Mouse (Mus musculus): ENCODE measurements around the gene B3glct.

The B3glct gene

GRCm38 (mm10) chr5:149748640-149749580 lies 70.9 kb downstream of the B3glct start:
- DNase-seq (ENCODE audit: extremely low spot score, low spot score): no peak

DNA sequence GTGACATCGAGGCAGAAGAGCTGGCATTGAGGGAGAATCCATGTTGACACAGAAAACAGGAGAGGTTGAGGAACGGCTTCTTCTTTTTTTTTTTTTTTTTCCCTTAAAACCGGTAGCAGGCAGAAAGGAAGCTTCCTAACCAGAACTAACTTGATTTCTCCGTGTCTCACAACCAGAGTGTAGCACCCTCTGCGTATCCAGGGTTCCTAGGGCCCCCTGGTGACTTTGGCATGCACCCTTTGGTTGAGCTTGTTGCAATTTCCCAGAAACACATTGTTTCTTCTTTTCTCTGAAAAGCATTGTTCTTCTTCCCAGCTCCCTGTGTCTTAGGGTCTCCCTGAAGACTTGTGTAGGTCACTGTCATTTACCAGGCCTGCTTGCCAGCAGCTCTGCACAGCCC lies 73.8 kb downstream of the B3glct start:
- DNase-seq (ENCODE audit: extremely low spot score, low spot score): no peak

DNA sequence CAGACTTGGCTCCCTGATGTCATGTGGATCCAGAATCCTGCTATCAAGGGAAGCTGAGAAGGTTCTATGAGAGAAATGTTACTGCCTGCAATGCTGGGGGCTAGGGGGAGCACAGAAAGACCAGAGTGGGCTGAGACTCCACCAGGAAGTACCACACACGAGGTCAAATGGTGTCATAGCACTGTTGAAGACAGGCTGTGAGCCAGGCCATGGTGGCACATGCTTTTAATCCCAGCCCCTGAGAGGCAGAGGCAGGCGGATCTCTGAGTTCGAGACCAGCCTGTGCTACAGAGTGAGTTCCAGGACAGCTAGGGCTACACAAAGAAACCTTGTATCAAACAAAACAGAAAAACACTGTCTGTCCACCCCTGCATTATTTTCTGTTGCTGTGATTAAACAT lies 75.0 kb downstream of the B3glct start:
- no peak for DNase-seq (ENCODE audit: extremely low spot score, low spot score)

GRCm38 (mm10) chr5:149767116-149767515 lies 89.1 kb downstream of the B3glct start:
- no peak for DNase-seq (ENCODE audit: extremely low spot score, low spot score)

DNA sequence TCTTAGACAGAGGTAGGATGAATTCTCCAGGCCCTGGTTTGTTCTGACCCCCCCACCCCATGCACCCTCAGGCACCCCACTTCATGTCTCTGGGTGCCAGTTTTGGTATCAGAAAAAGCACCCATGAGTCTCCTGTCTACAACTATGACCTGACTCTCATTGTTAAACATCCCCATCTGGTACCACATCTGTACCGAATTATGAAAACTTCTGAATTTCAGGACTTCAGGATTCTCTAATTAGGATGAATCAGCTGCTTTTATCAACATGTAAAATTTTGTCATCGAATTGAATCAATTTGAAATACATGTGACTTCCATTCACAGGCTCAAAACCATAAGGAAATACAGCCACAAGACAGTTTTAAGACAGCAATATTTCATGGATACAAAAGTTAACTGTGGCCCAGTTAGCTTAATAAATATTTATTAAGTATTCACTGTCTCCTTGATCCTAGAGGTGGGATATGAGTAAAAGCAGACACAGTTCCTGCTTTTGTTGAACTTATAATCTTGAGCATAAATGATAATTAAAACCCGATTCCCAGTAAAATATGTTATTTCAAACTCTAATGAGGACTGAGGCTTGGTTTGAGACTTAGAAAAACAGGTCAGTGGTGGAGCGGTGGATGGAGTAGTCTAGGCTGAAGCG lies 89.7 kb downstream of the B3glct start:
- no peak for DNase-seq (ENCODE audit: extremely low spot score, low spot score)

- DNase-seq (ENCODE audit: extremely low spot score, low spot score): no peak
Observed at GRCm38 (mm10) chr5:149769666-149770065, 91.6 kb downstream of the B3glct start.

DNA sequence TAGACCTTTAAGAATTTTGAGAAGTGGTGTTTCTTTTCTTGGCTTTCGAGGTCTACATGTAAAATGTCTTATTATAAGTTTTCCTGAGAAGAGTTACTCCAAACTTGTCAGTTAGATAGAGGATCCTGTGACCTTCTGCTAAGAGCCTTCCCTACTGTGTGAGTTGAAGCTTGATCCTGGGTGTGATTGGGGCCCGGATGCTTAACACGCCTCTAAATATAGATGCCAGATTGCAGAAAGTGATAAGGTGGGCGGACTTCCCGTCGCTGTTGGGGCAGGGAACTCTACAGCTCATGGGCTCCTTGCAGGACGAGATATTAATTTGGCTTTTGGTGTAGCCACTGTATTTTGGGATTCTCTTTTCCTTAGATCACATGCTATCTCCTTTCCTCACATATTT lies 98.0 kb downstream of the B3glct start:
- no peak for DNase-seq (ENCODE audit: extremely low spot score, low spot score)

GRCm38 (mm10) chr5:149779740-149780139 lies 101.7 kb downstream of the B3glct start:
- no peak for DNase-seq (ENCODE audit: extremely low spot score, low spot score)

DNA sequence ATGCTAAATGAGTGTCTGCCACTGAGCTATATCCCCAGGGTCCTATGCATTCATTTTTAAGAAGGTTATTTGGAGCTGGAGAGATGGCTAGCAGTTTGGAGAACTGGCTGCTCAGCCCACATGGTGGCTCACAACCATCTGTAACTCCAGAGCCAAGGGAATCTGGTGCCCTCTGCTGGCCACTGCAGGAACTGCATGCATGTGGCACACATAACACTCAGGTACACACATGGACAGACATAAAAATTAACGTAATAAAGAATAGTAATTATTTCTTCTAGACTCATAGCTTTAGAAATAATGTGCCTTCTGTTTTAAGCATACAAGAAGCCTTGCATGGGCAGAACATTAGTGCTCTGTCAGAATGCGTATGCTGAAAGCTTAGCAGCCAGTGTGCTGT lies 102.4 kb downstream of the B3glct start:
- DNase-seq (ENCODE audit: extremely low spot score, low spot score): no peak

GRCm38 (mm10) chr5:149790087-149790486 lies 112.1 kb downstream of the B3glct start:
- no peak for DNase-seq (ENCODE audit: extremely low spot score, low spot score)

GRCm38 (mm10) chr5:149810071-149810470 lies 132.0 kb downstream of the B3glct start:
- no peak for DNase-seq (ENCODE audit: extremely low spot score, low spot score)

DNA sequence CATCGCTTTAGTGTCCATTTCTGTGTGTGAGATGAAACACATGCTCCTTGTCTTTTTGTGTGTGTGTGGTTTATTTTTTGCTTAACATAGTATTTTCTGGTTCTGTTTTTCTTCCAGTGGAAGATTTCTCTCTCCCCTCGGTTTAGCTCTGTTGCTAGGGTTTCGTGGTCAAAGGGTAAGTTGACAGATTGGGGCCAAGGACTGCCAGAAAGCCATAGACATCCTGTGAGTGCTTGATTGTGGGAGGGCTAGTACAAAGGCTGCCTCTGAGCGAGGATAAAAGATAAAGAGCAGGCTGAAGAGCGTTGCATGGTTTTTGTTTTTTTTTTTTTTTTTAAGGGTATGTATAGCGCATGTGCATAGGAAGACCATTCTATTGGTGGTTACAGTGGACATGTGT lies 133.8 kb downstream of the B3glct start:
- no peak for DNase-seq (ENCODE audit: extremely low spot score, low spot score)
